Mouse (Mus musculus): ENCODE results near the gene Irak3.
A peak's percentile ranks its signal among the peaks of the same experiment; 100 is the strongest.

The Irak3 gene

DNA sequence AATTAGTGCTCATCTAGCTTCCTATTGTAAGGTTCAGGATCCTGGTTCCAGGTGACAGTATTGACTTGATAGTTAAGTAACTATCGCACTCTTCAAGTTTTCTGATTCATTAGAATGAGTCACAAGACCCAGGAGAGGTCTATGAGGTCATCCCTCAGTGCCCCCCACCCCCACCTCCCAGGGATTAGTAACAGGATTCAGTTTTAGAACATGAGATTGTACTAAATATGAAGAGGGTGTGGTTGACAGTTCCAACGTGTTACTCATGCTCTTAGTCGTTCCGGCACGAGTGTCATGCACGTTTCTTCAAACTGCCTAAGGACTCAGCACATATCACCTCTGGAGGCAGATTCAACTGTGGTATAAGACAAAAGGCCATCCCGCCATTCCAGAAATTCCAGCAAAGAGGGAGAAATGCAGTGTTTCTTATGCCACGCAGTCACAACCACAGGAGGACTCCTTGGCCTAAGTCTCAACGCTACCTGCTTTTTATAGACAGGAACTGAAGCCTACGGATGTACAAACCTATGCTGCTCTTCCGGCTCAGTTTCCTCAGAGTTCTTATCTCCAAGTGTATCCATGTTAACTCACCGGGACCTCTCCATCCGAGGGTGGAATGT is 2.8 kb upstream of the Irak3 start:
- DNase-seq (ENCODE audit: low spot score): peak; percentile 20

DNA sequence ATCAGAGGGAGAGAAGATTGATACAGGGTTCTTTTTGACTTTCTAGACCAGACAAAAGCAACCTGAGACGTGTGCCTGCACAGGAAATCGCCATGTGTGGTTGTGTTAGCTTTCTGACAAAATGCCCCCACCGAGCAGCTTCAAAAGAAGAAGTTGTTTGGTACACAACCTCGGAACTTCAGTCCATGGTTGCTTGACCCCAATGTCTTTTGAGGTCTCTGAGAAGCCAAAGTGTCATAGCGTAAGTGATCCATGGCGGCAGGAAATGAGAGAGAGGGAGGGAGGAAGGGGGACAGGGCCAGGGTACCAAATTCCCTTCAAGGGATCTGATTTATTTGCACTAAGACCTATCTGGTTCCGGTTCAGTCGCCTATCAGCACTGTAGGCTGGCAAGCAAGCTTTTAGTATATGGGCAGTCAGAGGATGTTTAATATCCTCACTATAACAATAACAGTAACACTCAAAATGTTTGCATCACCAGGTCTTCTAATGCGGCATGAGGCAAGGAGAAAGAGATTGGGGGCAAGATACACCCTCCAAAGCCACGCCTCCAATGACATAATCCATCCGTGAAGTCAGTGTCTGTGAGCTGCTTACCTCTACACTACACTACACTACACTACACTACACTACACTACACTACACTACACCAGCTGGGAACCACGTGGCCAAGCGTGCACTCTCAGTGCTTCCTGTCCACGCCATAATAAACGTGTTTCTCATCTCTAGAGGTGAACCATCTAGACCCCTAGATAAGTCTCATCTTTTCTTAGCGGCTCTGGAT is 729 bp upstream of the Irak3 start:
- DNase-seq (ENCODE audit: low spot score): no peak

DNA sequence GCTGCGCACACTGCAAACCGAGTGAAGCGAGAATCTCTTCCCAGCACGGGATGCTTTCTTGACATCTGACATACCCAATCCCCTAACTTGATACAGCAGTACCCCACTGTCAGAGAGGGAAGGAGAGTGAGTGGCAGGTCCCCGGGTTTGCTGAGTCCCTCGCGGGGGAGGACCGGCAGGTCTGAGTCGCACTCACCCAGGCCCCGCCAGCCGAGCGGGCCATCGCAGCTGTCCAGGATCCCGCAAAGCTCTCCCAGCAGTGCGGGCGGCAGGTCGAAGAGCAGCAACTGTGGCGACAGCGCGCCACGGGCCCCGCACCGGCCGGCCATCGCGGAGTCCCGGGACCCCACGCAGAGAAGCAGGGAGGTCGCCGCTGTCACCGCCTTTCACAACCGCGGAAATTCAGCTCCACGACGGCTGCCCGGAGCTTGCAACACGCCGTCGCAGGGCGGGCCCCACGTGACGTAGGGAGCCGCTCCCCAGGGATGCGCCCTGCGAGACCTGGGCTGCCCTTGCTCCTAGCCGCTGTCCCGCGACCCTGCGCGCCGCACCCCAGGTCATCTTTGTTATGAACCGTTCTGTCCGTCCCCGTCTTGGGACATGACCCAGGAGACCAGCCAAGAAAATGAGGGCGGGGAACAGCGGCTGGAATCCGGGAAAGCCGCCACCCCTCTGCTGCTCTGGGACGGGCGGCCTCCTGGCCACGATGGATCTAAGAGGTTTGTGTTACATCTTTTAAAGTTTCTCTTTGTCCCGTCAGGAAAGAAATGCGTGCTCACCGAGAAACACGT is 604 bp downstream of the Irak3 start, which contains the start of gene Tmbim4:
Tmbim4 (plus strand) TSS at position 460 of the 791 bp plus-strand sequence.
- DNase-seq (ENCODE audit: low spot score): peak; percentile 84

DNA sequence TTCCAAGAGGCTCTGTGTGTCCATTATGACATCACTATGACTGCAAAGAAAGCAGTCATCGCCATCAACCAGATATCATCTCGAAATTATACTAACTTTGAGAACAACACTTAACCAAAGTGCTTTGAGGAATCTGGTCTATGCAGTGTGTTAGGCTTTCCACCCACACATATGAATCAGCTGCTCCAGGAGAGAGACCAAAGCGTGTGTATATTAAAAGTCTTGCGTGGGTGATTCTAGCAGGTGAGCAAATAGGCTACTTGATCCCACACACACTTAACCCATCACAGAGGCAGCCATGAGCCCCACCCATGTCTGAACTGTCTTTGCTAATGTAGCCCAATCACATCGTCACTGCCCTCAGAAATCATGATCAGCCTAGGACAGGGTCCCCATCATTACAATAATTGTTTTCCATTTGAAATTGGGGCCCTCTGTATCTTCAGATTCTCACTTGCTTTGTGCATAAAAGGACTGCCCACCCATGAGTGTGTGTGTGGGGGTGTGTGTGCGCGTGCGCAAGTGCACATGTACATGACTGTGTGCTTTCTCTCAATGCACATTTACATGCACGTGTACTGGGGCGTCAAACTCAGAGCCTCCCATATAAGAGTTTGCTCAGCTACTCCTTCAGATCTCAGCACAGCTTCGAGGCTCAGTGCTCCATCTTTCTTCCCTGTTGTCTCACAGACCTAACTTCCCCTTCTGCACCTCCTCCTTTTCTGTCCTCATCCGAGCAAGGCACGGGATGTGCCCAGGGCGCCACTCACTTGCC is 4.7 kb downstream of the Irak3 start:
- DNase-seq (ENCODE audit: low spot score): no peak

DNA sequence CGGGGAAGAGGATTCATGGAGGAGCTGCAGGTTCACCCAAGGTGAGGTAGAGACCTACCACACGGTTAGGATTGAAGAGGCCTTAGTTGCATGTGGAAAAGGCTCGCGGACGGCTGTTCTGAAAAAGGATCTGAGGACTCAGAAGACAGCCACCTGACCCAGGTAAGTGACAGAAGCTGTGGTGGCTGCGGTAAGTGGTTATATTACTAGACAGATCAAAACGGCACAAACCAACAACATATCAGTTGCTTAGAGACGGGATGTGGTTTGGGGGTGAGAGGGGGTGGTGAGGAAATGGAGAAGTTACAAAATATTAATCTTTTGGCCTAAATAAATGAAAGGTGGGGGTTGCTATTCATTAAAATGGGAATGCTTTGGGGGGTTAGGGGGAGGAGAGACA is 8.7 kb downstream of the Irak3 start:
- DNase-seq (ENCODE audit: low spot score): no peak

DNA sequence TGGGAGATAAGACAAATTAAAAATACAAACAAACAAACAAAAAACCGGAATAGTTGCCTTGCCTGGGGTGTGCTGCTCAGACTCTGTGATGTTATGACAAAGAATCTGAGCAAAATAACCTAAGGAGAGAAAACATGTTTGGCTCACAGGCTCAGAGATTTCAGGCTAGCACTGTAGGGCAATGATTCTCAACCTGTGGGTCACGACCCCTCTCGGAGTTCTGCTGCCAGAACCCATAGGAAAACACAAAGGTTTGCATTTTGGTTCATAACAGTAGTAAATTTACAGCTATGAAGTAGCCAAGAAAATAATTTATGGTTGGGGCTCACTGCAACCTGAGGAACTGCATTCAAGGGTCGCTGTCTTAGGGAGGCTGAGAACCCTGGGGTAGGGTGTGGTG is 9.7 kb downstream of the Irak3 start:
- no peak for DNase-seq (ENCODE audit: low spot score)

DNA sequence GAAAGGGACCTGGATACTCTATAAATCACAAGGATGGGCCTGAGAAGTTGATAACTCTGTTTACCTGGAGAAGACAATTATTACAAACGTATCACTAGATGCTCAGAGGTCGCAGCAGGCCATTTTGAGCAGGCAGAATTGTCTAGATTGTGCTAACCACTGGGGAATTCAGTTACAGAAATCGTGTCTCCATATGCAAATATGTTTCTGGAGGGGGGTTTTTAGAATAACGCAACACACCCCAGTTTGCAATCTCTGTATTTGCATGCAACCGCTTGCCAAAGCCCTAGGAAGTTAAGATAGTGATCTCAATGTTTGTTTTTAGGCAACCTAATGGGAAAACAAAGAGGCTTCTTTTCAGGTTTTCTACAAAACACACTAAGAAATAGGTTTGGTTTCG is 10.8 kb downstream of the Irak3 start:
- DNase-seq (ENCODE audit: low spot score): no peak

DNA sequence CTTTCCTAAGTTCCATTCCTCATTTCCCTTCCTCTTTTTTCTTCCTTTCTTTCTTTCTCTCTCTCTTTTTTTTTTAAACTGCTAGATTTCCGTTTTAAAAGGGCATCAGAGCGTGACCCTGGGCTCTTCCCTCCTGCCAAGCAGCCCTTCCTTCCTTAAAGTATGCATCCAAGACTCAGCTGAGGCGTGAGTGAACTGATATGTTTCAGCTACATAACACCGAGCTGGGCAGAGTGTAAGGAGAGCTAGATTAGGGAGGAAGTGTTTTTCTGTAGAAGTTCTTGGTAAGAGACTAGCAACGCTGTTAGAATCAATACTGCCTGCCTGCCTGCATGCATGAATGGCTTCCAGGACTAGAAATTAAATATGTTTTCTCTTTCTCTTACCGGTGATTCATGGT is 12.1 kb downstream of the Irak3 start:
- peak; percentile 35 for DNase-seq (ENCODE audit: low spot score)

DNA sequence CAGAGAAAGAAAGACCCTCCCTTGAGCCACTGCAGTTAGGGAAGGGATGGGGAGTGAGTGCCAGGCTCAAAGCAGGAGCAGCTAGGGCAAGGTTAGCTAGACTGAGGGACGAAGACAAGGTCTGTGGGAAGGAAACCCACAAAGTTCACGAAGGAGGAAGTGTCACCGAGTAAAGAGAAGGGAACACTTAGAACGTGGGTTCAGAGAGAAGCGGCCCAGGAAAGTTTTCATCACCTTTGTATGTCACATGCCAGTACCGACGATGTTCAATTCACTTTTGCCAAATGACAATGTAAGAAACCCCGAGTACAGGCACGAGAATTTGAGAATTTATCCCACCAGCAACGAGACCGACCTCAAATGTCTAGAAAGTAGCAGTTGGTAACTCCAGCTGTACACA is 12.7 kb downstream of the Irak3 start:
- DNase-seq (ENCODE audit: low spot score): no peak

DNA sequence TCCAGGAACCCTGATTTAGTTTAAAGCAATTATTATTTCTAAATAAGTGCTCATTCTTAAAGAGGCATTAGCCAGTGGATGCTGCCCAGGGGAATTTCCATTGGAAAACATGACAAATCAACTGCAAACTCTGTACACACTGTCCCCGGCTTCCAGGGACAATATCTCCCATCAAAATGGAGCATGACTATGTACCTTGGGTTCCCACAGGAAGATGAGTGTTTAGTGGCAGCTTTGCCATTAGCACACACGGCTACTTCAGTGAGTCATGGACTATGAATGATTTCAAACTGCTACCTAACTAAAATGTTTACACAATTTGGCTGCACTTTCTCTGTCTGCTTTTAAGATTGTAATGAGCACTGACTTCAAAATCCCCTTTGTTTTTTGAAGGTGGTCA is 13.4 kb downstream of the Irak3 start:
- DNase-seq (ENCODE audit: low spot score): no peak

DNA sequence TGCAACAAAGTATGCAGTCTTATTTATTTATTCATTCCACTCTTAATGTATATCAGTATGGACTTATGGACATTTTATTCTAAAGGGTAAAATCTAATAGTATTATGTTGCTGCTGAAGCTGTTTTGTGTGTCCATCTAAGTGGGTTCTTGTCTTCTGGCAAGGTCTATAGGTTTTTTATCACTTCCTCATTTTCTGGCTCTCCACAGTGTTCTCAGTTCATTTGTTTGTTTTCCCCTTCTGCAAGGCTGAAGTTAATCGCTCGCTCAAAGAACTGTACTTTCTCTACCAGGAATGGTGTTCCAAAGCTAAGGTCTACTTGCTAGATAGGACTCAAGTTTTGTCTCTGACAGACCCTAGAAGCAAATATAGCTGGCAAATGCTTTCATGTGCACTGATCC is 18.6 kb downstream of the Irak3 start:
- DNase-seq (ENCODE audit: low spot score): no peak

DNA sequence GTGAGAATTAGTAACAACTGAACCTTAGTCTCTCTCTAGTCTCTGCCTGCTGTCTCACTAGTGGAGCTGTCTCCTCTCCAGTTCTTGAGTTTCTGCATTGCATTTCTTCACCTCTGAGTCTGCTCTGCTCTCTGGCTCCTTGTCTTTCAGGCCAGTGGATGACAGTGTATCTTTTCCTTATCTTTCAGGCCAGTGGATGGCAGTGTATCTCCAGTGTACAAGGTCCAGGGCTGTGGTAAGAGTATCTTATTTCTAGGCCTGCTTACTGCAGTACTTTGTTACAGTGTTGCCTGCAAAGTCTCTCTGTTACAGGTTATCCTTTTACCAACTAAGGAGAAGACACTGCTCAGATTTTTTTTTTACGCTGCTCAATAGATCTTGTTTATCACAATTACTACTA is 19.0 kb downstream of the Irak3 start:
- peak; percentile 51 for DNase-seq (ENCODE audit: low spot score)

DNA sequence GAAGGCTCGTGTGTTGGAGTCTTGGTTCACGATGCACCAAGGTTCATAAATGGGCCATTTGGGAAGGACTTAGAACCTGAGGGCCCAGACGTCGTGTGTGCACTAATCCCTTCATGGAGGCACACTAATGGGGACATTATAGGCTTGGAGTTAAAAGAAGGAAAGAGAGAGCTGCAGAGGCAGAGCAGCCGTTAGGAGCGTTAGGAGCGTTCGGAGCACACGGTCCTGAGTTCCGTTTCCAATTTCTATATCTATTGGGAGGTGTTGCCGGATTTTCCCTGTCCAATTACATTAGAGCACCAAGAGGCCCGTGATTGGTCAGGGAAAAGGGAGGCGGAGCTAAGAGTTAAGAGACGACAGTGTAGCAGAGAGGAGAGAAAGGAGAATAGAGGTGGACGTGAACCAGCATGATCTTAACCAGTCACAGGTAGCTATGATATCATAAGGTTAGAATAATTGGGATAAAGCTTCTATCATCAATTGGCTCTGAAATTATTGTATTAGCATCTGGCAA is 27.7 kb downstream of the Irak3 start:
- no peak for DNase-seq (ENCODE audit: low spot score)

DNA sequence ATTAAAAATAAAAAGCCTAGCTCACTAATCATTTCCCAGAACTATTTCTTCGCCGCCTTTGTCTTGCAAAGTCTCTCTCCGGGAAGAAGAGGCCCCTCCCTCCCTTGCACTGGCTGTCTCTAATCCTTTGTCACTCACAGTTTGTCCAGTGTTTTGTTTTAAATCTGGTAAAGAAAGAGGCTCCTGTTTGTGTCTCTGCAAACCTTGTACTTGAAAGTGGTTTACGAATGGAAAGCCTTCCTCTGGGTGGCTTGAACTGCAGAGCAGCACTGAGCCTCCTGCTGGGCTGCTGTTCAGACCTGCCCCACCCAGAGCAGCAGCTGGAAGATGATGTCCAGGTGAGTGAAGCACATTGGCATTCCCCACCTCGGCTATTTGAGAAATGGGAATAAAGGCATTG is 30.6 kb downstream of the Irak3 start:
- DNase-seq (ENCODE audit: low spot score): no peak

DNA sequence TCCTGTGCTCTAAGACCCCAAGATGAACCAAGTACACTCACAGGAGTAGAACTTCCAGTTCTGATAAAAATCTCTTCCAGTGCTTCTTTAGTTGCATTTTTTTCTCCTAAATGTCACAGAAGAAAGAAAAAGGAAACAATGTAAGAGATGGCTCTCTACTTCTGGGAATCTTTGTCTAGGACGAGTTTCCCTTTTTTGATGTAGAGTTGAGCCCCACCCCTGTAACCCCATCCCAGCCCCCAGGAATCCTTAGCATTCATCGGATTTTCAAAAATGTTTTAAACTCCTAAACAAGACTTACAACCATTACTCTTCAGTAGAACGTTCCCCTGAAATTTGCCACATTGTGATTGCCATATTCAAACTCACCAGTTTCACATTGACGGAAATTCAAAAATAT is 31.7 kb downstream of the Irak3 start:
- DNase-seq (ENCODE audit: low spot score): no peak

DNA sequence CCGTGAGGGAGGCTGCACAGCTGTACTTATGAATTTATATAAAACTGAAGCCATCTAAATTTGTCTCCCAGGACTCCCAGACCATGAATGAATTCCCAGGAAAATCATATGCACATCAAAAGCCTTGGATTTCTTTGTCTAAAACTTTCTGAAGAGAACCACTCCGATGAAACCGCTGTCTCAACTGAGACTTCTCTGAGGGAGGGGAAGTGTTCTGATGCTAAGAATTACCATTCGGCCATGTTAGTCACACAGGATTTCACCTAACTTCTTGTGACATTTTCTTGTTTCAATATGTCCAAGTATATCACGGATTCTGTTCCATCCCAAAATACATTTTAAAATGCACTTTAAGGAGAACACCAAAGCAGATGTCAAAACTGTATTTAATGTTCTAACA is 32.1 kb downstream of the Irak3 start:
- DNase-seq (ENCODE audit: low spot score): no peak

DNA sequence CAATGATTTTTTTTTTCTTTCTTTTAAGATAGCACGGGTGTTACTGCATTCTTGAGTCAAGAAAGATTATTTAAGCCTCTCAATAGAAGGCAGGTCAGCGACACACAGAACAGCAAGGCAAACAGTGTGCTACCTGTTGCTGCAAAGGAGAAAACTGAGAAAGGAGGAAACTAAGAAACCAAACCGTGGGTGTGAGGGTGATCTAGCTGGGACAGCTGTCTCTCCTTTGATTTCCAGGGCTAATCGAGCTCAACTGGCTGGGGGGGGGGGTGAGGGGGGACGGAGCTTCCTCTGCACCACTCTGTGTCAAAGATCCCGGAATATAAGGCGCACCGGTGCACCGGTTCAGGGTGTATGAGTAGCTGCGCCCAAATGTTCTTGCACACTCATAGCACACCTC is 32.9 kb downstream of the Irak3 start:
- no peak for DNase-seq (ENCODE audit: low spot score)

DNA sequence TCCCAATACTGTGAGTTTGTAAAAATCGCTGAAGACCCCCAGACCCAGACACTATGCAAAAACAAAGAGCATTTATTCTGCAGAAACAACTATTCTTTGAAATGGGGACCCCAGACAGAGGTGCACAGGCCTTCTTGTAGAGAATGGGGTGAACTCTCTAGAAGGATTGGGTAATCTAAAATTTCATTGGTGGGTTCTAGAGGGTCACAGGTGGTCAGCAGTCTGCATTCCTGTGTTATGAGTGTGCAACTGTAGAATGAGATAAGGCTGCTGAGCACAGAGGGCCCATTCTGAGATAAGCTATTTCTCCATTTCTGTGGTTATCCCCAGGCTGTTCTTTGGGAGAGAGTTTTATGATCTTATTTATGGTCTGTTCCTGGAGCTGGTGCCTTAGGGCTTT is 33.9 kb downstream of the Irak3 start:
- DNase-seq (ENCODE audit: low spot score): no peak

DNA sequence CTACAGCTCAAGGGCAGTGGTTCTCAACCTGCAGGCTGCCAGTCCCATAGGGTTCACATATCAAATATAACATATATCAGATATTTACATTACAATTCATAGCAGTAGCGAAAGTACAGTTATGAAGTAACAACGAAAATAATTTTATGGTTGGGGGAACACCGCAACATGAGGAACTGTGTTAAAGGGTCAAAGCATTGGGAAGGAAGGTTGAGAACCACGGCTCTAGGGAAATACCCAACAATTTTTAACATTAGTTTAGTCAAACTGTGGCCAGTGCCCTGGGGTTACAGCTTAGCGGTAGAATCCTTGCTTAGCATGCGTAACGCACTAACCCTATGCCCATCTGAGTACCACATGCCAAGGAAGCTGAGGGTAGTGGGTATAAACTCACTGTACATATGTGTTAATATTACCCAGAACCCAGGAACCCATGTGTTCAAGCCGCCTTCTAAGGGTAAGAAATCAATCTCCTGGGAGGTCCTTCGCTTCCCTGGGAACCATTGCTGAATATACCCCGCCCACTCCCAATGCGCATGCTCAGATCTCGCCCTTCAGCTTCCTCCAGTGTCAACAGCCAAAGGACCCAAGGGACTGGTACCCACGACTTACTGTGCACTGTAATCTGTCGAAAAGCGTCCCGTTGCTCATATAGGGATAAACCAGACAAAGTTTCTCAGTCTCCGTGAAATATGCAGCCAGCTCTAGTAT is 36.0 kb downstream of the Irak3 start:
- no peak for DNase-seq (ENCODE audit: low spot score)

DNA sequence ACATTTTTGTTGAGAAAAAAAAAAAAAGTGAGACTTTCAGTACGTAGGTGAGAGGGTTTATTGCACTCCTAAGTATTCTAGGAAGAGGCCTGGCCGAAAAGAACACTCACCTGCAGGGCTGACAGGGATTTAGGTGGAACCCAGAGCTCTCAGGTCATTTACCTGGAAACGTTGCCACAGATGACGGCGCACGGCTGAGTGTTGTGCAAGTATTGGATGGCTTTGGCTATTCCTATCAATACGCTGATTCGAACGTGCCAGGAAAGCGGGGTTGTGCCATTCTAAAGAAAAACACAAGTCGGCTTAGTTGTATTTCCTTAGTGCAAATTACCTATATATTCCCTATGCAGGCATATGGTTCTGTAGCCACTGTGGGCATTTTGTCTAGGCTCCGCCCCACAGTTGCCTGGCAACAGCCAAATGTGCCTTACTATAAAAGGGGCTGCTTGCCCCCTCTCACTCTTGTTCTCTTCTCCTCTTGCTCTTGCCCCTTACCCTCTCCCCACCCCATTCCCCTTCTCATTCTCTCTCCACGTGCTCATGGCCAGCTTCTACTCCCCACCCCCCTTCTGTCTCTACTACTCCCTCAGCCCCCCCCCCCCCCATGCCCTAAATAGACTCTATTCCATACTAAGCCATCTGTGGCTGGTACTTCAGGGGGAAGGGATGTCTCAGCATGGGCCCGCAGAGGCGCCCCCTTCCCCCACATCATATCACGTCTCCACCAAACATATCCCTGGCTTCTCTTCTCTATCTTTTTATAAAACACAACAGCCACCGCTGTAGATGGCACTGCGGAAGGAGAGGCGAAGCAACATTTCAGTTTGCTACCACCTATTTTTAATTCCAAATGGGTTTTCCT is 36.8 kb downstream of the Irak3 start:
- DNase-seq (ENCODE audit: low spot score): no peak

All from MN1 (cell line).